Mouse (Mus musculus) hindbrain, postnatal 0 days (tissue): ENCODE results near the gene Bend6. TPM values are rescaled to one million over a fixed set of nuclear protein-coding genes. Genes with fewer than 3 reads are reported as not detected.

ENCODE experiments used
- ATAC-seq: fragments of 200-750 bp; cut with Nextera tagmentation; 2 replicates; pipeline ENCODE4 v1.8.0; 2017; ENCODE audit warnings: mild to moderate bottlenecking, moderate TSS enrichment, moderate library complexity
- DNase-seq: peaks from one replicate; pipeline ENCODE4 v3.0.0-alpha.2; 2015; ENCODE audit warnings: low spot score
- H3K27ac ChIP-seq: fragments of 300-500 bp; sonication (generic); 2 replicates; pipeline ENCODE4 v1.5.1; 2014; ENCODE audit warnings: mild to moderate bottlenecking
- H3K27me3 ChIP-seq: fragments of 300-500 bp; sonication (generic); 2 replicates; pipeline ENCODE4 v1.6.1; 2014; ENCODE audit warnings: low read length, mixed read lengths; ENCODE audit not compliant: insufficient read depth
- H3K36me3 ChIP-seq: fragments of 300-500 bp; sonication (generic); 2 replicates; pipeline ENCODE4 v1.6.1; 2014; ENCODE audit warnings: low read length, mixed read lengths; ENCODE audit not compliant: insufficient read depth
- H3K4me1 ChIP-seq: fragments of 300-500 bp; sonication (generic); 2 replicates; pipeline ENCODE4 v1.6.1; 2014; ENCODE audit warnings: antibody characterized with exemption, low read length, mixed read lengths; ENCODE audit not compliant: insufficient read depth
- H3K4me2 ChIP-seq: fragments of 300-500 bp; sonication (generic); 2 replicates; pipeline ENCODE4 v1.6.1; 2014; ENCODE audit warnings: low read depth, mild to moderate bottlenecking, low read length, moderate library complexity, mixed read lengths
- H3K4me3 ChIP-seq: fragments of 300-500 bp; sonication (generic); 2 replicates; pipeline ENCODE4 v1.5.1; 2014; ENCODE audit warnings: low read length
- H3K9ac ChIP-seq: fragments of 300-500 bp; sonication (generic); replicated peaks from 2 replicates; pipeline ENCODE4 v1.6.1; 2014; ENCODE audit warnings: mild to moderate bottlenecking, low read length, moderate library complexity, mixed read lengths
- H3K9me3 ChIP-seq: fragments of 300-500 bp; sonication (generic); 2 replicates; pipeline ENCODE4 v1.6.1; 2016; ENCODE audit warnings: low read length, mixed read lengths
- CTCF ChIP-seq: IDR thresholded peaks from 2 replicates; pipeline ENCODE4 v1.5.1; 2016; ENCODE audit warnings: antibody characterized with exemption, control low read depth, low read depth
- WGBS: fragments of 180-500 bp; shearing (Covaris S2); extraction: QIAGEN DNeasy Blood & Tissue Kit; methylation state at CpG from one replicate; pipeline ENCODE4 v1.1.7; 2014; 5-methylcytosine and 5-hydroxymethylcytosine counted together
- polyA plus RNA-seq: library from polyadenylated mRNA; unstranded; fragments of >200 nt; fragmentation: Nextera tagmentation; extraction: Ambion mirVana; gene quantifications from 2 replicates; pipeline ENCODE4 v1.2.1, GENCODE M21; 2015
- total RNA-seq: library from RNA; depleted of rRNA; stranded (reverse); fragments of >200 nt; gene quantifications from 2 replicates; pipeline ENCODE4 v1.2.3, GENCODE M21; 2014

Gene Bend6
- total and polyA plus RNA-seq, 2 experiments from 2014 or later, result 97.8 to 107 TPM

GRCm38 (mm10) chr1:33932845-33933499, 25.4 kb upstream of the Bend6 start:
- DNase-seq, result peak; percentile 50

GRCm38 (mm10) chr1:33932196-33932595, 24.6 kb upstream of the Bend6 start:
- Histone ChIP-seq H3K4me3 (no peak overlapping the region), H3K27me3 (no peaks in the 10 kb centered on the region), H3K9me3 (no peaks in the 10 kb centered on the region), H3K36me3 (no peaks in the 10 kb centered on the region), H3K4me2 (no peak overlapping the region), H3K9ac (no peak overlapping the region), H3K4me1 (0 out of 2 replicates have a peak, but pooled peaks cover 3% of the 10 kb centered on the region), H3K27ac (no peak overlapping the region)
- ATAC-seq, result no peak
- WGBS, result 75% methylated on average over 3 of the region's 3 CpGs
- no peak for TF ChIP-seq CTCF
- no peak for DNase-seq

More at GRCm38 (mm10) chr1:33932845-33933499, 25.4 kb upstream of the Bend6 start:
- no peak for TF ChIP-seq CTCF
- Histone ChIP-seq H3K27me3 (no peaks in the 10 kb centered on the region), H3K4me3 (no peak overlapping the region), H3K9ac (no peak overlapping the region), H3K36me3 (no peaks in the 10 kb centered on the region), H3K4me2 (0 out of 2 replicates have a peak overlapping the region, but pooled peaks have one; percentile 21), H3K4me1 (0 out of 2 replicates have a peak, but pooled peaks cover 3% of the 10 kb centered on the region), H3K9me3 (no peaks in the 10 kb centered on the region), H3K27ac (0 out of 2 replicates have a peak overlapping the region, but pooled peaks have one; percentile 4)
- peak; percentile 78 for ATAC-seq
- 36% methylated on average over 14 of the region's 14 CpGs for WGBS

- WGBS, result 48% methylated on average over 8 of the region's 8 CpGs
- H3K36me3 ChIP-seq, result no peaks in the 10 kb centered on the region
- no peaks in the 10 kb centered on the region for H3K27me3 ChIP-seq
- H3K4me2 ChIP-seq, result no peak overlapping the region
- ATAC-seq (no peak), DNase-seq (no peak)
- H3K9me3 ChIP-seq, result no peaks in the 10 kb centered on the region
- TF ChIP-seq CTCF, result no peak
- H3K4me3 ChIP-seq, result no peak overlapping the region
- H3K27ac ChIP-seq, result no peak overlapping the region
- H3K9ac ChIP-seq, result no peak overlapping the region
- 0 out of 2 replicates have a peak, but pooled peaks cover 3% of the 10 kb centered on the region for H3K4me1 ChIP-seq
These were observed 24.2 kb upstream of the Bend6 start for GRCm38 (mm10) chr1:33931791-33932190.

GRCm38 (mm10) chr1:33927466-33927865, 19.9 kb upstream of the Bend6 start:
- no peak overlapping the region for H3K4me3 ChIP-seq
- WGBS, result 89% methylated on average over 7 of the region's 7 CpGs
- ATAC-seq, result no peak
- no peaks in the 10 kb centered on the region for H3K36me3 ChIP-seq
- H3K4me1 ChIP-seq, result 0 out of 2 replicates have a peak, but pooled peaks cover 3% of the 10 kb centered on the region
- H3K27me3 ChIP-seq, result no peaks in the 10 kb centered on the region
- H3K4me2 ChIP-seq, result no peak overlapping the region
- H3K9me3 ChIP-seq, result no peaks in the 10 kb centered on the region
- no peak overlapping the region for H3K27ac ChIP-seq
- H3K9ac ChIP-seq, result no peak overlapping the region
- no peak for DNase-seq
- TF ChIP-seq CTCF, result no peak

GRCm38 (mm10) chr1:33925283-33925682, 17.7 kb upstream of the Bend6 start:
- no peaks in the 10 kb centered on the region for H3K27me3 ChIP-seq
- H3K4me1 ChIP-seq, result no peaks in the 10 kb centered on the region
- no peaks in the 10 kb centered on the region for H3K36me3 ChIP-seq
- no peak overlapping the region for H3K4me3 ChIP-seq
- DNase-seq (no peak), ATAC-seq (no peak)
- H3K4me2 ChIP-seq, result no peak overlapping the region
- H3K9me3 ChIP-seq, result no peaks in the 10 kb centered on the region
- TF ChIP-seq CTCF, result no peak
- no peak overlapping the region for H3K9ac ChIP-seq
- H3K27ac ChIP-seq, result no peak overlapping the region
- 90% methylated on average over 3 of the region's 3 CpGs for WGBS

- WGBS, result 82% methylated on average over 7 of the region's 7 CpGs
These were observed 15.4 kb upstream of the Bend6 start for GRCm38 (mm10) chr1:33922975-33923374.

GRCm38 (mm10) chr1:33916554-33916953, 8.9 kb upstream of the Bend6 start:
- Histone ChIP-seq H3K36me3 (no peaks in the 10 kb centered on the region), H3K9me3 (no peaks in the 10 kb centered on the region), H3K27me3 (no peaks in the 10 kb centered on the region), H3K4me3 (no peak overlapping the region), H3K9ac (no peak overlapping the region), H3K4me1 (no peaks in the 10 kb centered on the region), H3K4me2 (no peak overlapping the region), H3K27ac (no peak overlapping the region)
- no peak for ATAC-seq
- no peak for DNase-seq
- TF ChIP-seq CTCF, result no peak
- WGBS, result 95% methylated on average over 5 of the region's 5 CpGs

More at GRCm38 (mm10) chr1:33922975-33923374, 15.4 kb upstream of the Bend6 start:
- Histone ChIP-seq H3K27ac (no peak overlapping the region), H3K4me1 (no peaks in the 10 kb centered on the region), H3K36me3 (no peaks in the 10 kb centered on the region), H3K4me2 (no peak overlapping the region), H3K9me3 (no peaks in the 10 kb centered on the region), H3K27me3 (no peaks in the 10 kb centered on the region), H3K4me3 (no peak overlapping the region), H3K9ac (no peak overlapping the region)
- DNase-seq, result no peak
- no peak for TF ChIP-seq CTCF
- no peak for ATAC-seq
